Comparison of ENCODE assay signal across 29 mouse cellular contexts in the genomic region with DNA sequence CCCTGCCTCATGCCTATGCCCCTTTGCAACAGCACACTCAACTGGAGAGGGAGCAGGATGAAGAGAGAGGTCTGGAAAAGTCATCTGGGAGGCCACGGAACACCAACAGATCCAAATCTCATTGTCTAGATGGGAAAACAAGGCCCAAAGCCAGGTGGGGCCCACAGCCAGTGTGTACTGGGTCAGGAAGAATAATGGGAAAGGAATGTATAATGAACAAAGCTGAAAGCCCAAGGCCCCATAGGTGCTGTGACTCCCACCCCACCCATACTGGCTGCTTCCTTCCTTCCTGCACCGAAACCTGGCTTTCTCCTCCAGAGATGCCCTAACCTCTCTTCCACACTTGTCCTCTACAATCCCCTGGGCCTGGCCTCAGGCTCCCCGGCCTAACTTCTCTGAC. TPM values are rescaled to one million over a fixed set of nuclear protein-coding genes. Genes with fewer than 3 reads are reported as not detected.
DNase-seq lines count a peak whose midpoint lies in the region; ATAC-seq and TF ChIP-seq lines count a peak whose summit lies in the region.
"Had no signal": no experiment of that assay in that cellular context is flagged by ENCODE, and none has a peak within 500 bp of the region (broad histone marks: within the 10 kb centered on the region; RNA-seq: fewer than 3 reads in every experiment).

No protein-coding gene starts in this region.

- peak; percentile 45 for DNase-seq in gastrocnemius, postnatal 14 days
- DNase-seq in skeletal muscle tissue, adult 2 months (ENCODE audit: low read depth, low spot score) = peak; percentile 47
- no peak for DNase-seq in urinary bladder, postnatal 4 days (ENCODE audit: low spot score in 2 of 2)
- DNase-seq in yolk sac, embryonic 10.5 days (ENCODE audit: low spot score) = no peak
- no peak for DNase-seq in layer of hippocampus, postnatal 25 days (ENCODE audit: extremely low spot score in 1 of 2, low spot score in 1 of 2)
- DNase-seq: adrenal gland, postnatal 25 days; B cell, adult 2 months; cerebellum, postnatal 10 days; kidney, postnatal 4 days; lung, postnatal 4 days; right cerebral cortex, postnatal 4 days had no signal

- 0 out of 2 replicates have a peak, but pooled peaks cover 2% of the 10 kb centered on the region for H3K4me1 ChIP-seq in intestine, embryonic 16.5 days (ENCODE audit: control insufficient read depth, insufficient read depth, low read length)
- no peaks in the 10 kb centered on the region for H3K4me1 ChIP-seq in intestine, postnatal 0 days (replicated peaks; ENCODE audit: control insufficient read depth, insufficient read depth, low read length)
- H3K4me1 ChIP-seq in heart, embryonic 16.5 days (ENCODE audit: control insufficient read depth, insufficient read depth, low read length) = no peaks in the 10 kb centered on the region
- H3K4me1 ChIP-seq: forebrain, embryonic 15.5 days; hindbrain, embryonic 15.5 days; intestine, embryonic 15.5 days; neural tube, embryonic 13.5 days had no signal

- no peak overlapping the region for H3K4me3 ChIP-seq in intestine, embryonic 16.5 days (ENCODE audit: low read length)
- H3K4me3 ChIP-seq in intestine, postnatal 0 days (ENCODE audit: low read depth, low read length) = no peak overlapping the region
- no peak overlapping the region for H3K4me3 ChIP-seq in heart, embryonic 16.5 days (ENCODE audit: low read length)
- H3K4me3 ChIP-seq: embryonic facial prominence, embryonic 10.5 days; forebrain, embryonic 15.5 days; hindbrain, embryonic 15.5 days; intestine, embryonic 15.5 days; liver, embryonic 15.5 days; myocyte; neural tube, embryonic 13.5 days had no signal

- TF ChIP-seq CTCF in intestine, postnatal 0 days (IDR thresholded peaks at IDR 0.05; ENCODE audit: low read depth) = no peak

- no peaks in the 10 kb centered on the region for H3K27me3 ChIP-seq in intestine, embryonic 16.5 days (replicated peaks; ENCODE audit: control insufficient read depth, insufficient read depth, low read length)
- no peaks in the 10 kb centered on the region for H3K27me3 ChIP-seq in intestine, postnatal 0 days (replicated peaks; ENCODE audit: control insufficient read depth, insufficient read depth, low read length)
- no peaks in the 10 kb centered on the region for H3K27me3 ChIP-seq in heart, embryonic 16.5 days (ENCODE audit: control insufficient read depth, insufficient read depth, low read length)
- H3K27me3 ChIP-seq: forebrain, embryonic 15.5 days; hindbrain, embryonic 15.5 days; intestine, embryonic 15.5 days; liver, embryonic 15.5 days; neural tube, embryonic 13.5 days had no signal

- 83% methylated on average over 3 of the region's 3 CpGs for WGBS in intestine, embryonic 16.5 days
- 87% methylated on average over 3 of the region's 3 CpGs for WGBS in intestine, postnatal 0 days
- 69% methylated on average over 3 of the region's 3 CpGs for WGBS in heart, embryonic 16.5 days

- H3K4me2 ChIP-seq in intestine, embryonic 16.5 days (ENCODE audit: low read depth, low read length) = no peak overlapping the region
- no peak overlapping the region for H3K4me2 ChIP-seq in intestine, postnatal 0 days (replicated peaks; ENCODE audit: low read depth)
- H3K4me2 ChIP-seq in heart, embryonic 16.5 days (ENCODE audit: low read depth, low read length) = no peak overlapping the region
- H3K4me2 ChIP-seq: forebrain, embryonic 15.5 days; hindbrain, embryonic 15.5 days; intestine, embryonic 15.5 days; liver, embryonic 15.5 days; neural tube, embryonic 13.5 days had no signal

- no peaks in the 10 kb centered on the region; the same call in 1 of the 2 replicates for H3K36me3 ChIP-seq in intestine, embryonic 16.5 days (ENCODE audit: control insufficient read depth, insufficient read depth, low read length)
- 0 out of 2 replicates have a peak, but pooled peaks cover 3% of the 10 kb centered on the region for H3K36me3 ChIP-seq in intestine, postnatal 0 days (ENCODE audit: control insufficient read depth, insufficient read depth)
- H3K36me3 ChIP-seq in heart, embryonic 16.5 days (ENCODE audit: control insufficient read depth, insufficient read depth) = no peaks in the 10 kb centered on the region
- H3K36me3 ChIP-seq: forebrain, embryonic 15.5 days; liver, embryonic 15.5 days had no signal

- H3K27ac ChIP-seq in intestine, embryonic 16.5 days (ENCODE audit: low read length) = no peak overlapping the region
- H3K27ac ChIP-seq in intestine, postnatal 0 days (ENCODE audit: low read depth, low read length) = no peak overlapping the region
- no peak overlapping the region for H3K27ac ChIP-seq in heart, embryonic 16.5 days (ENCODE audit: low read length)
- H3K27ac ChIP-seq: embryonic facial prominence, embryonic 10.5 days; forebrain, embryonic 15.5 days; hindbrain, embryonic 15.5 days; intestine, embryonic 15.5 days; liver, embryonic 15.5 days; neural tube, embryonic 13.5 days had no signal

- no peak for ATAC-seq in intestine, embryonic 16.5 days
- ATAC-seq in intestine, postnatal 0 days = no peak
- peak; percentile 41 for ATAC-seq in heart, embryonic 16.5 days (replicated peaks; ENCODE audit: extremely low read depth, insufficient read depth, low FRiP score)
- ATAC-seq: forebrain, embryonic 15.5 days; intestine, embryonic 15.5 days; midbrain, embryonic 16.5 days had no signal

- no peaks in the 10 kb centered on the region for H3K9me3 ChIP-seq in intestine, embryonic 16.5 days (ENCODE audit: control insufficient read depth, low read length)
- H3K9me3 ChIP-seq in intestine, postnatal 0 days (ENCODE audit: control insufficient read depth) = no peaks in the 10 kb centered on the region
- no peaks in the 10 kb centered on the region for H3K9me3 ChIP-seq in heart, embryonic 16.5 days (replicated peaks; ENCODE audit: control insufficient read depth, low read length)
- H3K9me3 ChIP-seq: embryonic facial prominence, embryonic 10.5 days; forebrain, embryonic 15.5 days; hindbrain, embryonic 15.5 days; intestine, embryonic 15.5 days; liver, embryonic 15.5 days; neural tube, embryonic 13.5 days had no signal

- H3K9ac ChIP-seq in intestine, embryonic 16.5 days (ENCODE audit: low read depth, low read length) = 0 out of 2 replicates have a peak overlapping the region, but pooled peaks have one; percentile 10
- no peak overlapping the region for H3K9ac ChIP-seq in intestine, postnatal 0 days (ENCODE audit: low read depth, low read length)
- H3K9ac ChIP-seq in heart, embryonic 16.5 days (ENCODE audit: low read length) = no peak overlapping the region
- H3K9ac ChIP-seq: forebrain, embryonic 15.5 days; hindbrain, embryonic 15.5 days; intestine, embryonic 15.5 days; liver, embryonic 15.5 days; neural tube, embryonic 13.5 days had no signal

- intact Hi-C loops in gastrocnemius, postnatal 14 days (cut with DNase I; ENCODE audit: low total_unique reads) = no loop called here

RNA-seq across cellular contexts. Expression of a gene that starts 16.7 kb away (rescaled TPM):
- polyA plus RNA-seq in intestine, embryonic 16.5 days (2015; fragmentation: Nextera tagmentation; extraction: Ambion mirVana) = 0.56 and 0.83 TPM in 2 replicates
- 9.9 and 14.1 TPM in 2 replicates for polyA plus RNA-seq in intestine, postnatal 0 days (2015; fragmentation: Nextera tagmentation; extraction: Ambion mirVana)
- total RNA-seq in gastrocnemius, postnatal 14 days (2021) = 10 to 100 TPM; 11.4 to 14.5 TPM
- 1.1 TPM in 2 replicates for polyA plus RNA-seq in heart, embryonic 16.5 days (2015; fragmentation: Nextera tagmentation; extraction: Ambion mirVana)
- total RNA-seq in layer of hippocampus, postnatal 25 days (2021) = not detected
- total RNA-seq: hematopoietic stem cell, adult 5-6 weeks; left cerebral cortex, adult 18-20 months; left cerebral cortex, postnatal 25 days; megakaryocyte-erythroid progenitor cell, adult 5-6 weeks; MEL had no signal
- polyA plus RNA-seq: brain, embryonic 14.5 days; cortical plate, adult 2 months; embryonic facial prominence, embryonic 10.5 days; forebrain, embryonic 15.5 days; hindbrain, embryonic 15.5 days; midbrain, embryonic 16.5 days; myocyte; neural tube, embryonic 13.5 days had no signal

Comparison
In these comparisons a context has a peak if more than half of its experiments do, and no peak if none do; other contexts are left out.
1. DNase-seq: peak in gastrocnemius, postnatal 14 days (single experiment) and skeletal muscle tissue, adult 2 months (single experiment); none in urinary bladder, postnatal 4 days (0 of 2), yolk sac, embryonic 10.5 days (single experiment) and layer of hippocampus, postnatal 25 days (0 of 2).